9 mouse cellular contexts compared by ENCODE assay signal in the genomic region with DNA sequence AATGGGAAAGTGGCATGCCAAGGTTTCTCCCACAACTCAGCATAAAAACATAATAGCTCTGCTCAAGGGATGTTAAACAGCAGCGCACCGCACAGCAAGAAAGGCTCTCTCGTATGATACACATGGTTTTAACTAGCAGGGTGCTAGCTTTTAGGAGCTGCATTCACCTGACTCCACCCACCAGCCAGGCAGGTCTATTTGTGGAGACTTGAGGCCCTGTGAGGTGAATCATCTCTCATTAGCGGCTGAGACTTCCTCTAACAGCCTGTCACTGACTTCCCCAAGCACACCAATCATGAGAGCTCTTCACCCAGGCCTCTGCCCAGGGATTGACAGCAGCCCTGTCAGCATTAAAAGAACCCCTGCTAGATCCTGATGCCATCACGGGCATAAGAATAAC.
DNase-seq lines count a peak whose midpoint lies in the region; ATAC-seq and TF ChIP-seq lines count a peak whose summit lies in the region.
"Had no signal": no experiment of that assay in that cellular context is flagged by ENCODE, and none has a peak within 500 bp of the region (broad histone marks: within the 10 kb centered on the region; RNA-seq: fewer than 3 reads in every experiment).

No protein-coding gene starts in this region.

- H3K36me3 ChIP-seq in neural tube, embryonic 15.5 days = no peaks in the 10 kb centered on the region
- H3K36me3 ChIP-seq in limb, embryonic 11.5 days (ENCODE audit: control insufficient read depth, insufficient read depth, low read length) = no peaks in the 10 kb centered on the region
- no peaks in the 10 kb centered on the region for H3K36me3 ChIP-seq in hindbrain, postnatal 0 days (ENCODE audit: insufficient read depth, low read length)
- H3K36me3 ChIP-seq: limb, embryonic 13.5 days had no signal

- no peaks in the 10 kb centered on the region for H3K9me3 ChIP-seq in neural tube, embryonic 15.5 days (replicated peaks)
- H3K9me3 ChIP-seq in limb, embryonic 11.5 days (ENCODE audit: control insufficient read depth, low read length) = no peaks in the 10 kb centered on the region
- H3K9me3 ChIP-seq in hindbrain, postnatal 0 days (ENCODE audit: low read length) = no peaks in the 10 kb centered on the region
- H3K9me3 ChIP-seq: limb, embryonic 13.5 days had no signal

- H3K4me2 ChIP-seq in neural tube, embryonic 15.5 days = no peak overlapping the region
- no peak overlapping the region for H3K4me2 ChIP-seq in limb, embryonic 11.5 days (ENCODE audit: low read depth, severe bottlenecking)
- H3K4me2 ChIP-seq in hindbrain, postnatal 0 days (ENCODE audit: low read depth, low read length) = no peak overlapping the region
- H3K4me2 ChIP-seq: limb, embryonic 13.5 days had no signal

- peak; percentile 28 to 47 for DNase-seq in adrenal gland, adult (ENCODE audit: inconsistent age in 2 of 2, low spot score in 1 of 2)
- no peak for DNase-seq in adrenal gland, postnatal 10 days
- DNase-seq in neural tube, embryonic 10.5 days (ENCODE audit: extremely low spot score, low spot score) = no peak
- DNase-seq in limb, embryonic 11.5 days (ENCODE audit: low spot score) = peak; percentile 20
- DNase-seq in spleen, postnatal 36 days (ENCODE audit: low spot score in 2 of 2) = peak; percentile 86 to 89
- no peak for DNase-seq in testis, postnatal 10 days (ENCODE audit: low spot score)
- no peak for DNase-seq in hindbrain, postnatal 0 days (ENCODE audit: low spot score)

- no peak for ATAC-seq in neural tube, embryonic 15.5 days (ENCODE audit: low FRiP score)
- no peak for ATAC-seq in limb, embryonic 11.5 days (ENCODE audit: insufficient number of reproducible peaks, low FRiP score, low TSS enrichment, low read depth)
- no peak for ATAC-seq in hindbrain, postnatal 0 days

- H3K27ac ChIP-seq in neural tube, embryonic 15.5 days (replicated peaks) = peak overlapping the region; percentile 51
- no peak overlapping the region for H3K27ac ChIP-seq in limb, embryonic 11.5 days (replicated peaks; ENCODE audit: low read depth, low read length)
- no peak overlapping the region; the same call in 1 of the 2 replicates for H3K27ac ChIP-seq in hindbrain, postnatal 0 days
- H3K27ac ChIP-seq: limb, embryonic 13.5 days had no signal

- WGBS in neural tube, embryonic 15.5 days = 39% methylated on average over 5 of the region's 5 CpGs
- WGBS in limb, embryonic 11.5 days = 30% methylated on average over 5 of the region's 5 CpGs
- WGBS in hindbrain, postnatal 0 days = 43% methylated on average over 5 of the region's 5 CpGs

- no peak for TF ChIP-seq CTCF in hindbrain, postnatal 0 days (IDR thresholded peaks at IDR 0.05; ENCODE audit: low read depth)

- H3K27me3 ChIP-seq in neural tube, embryonic 15.5 days (replicated peaks) = no peaks in the 10 kb centered on the region
- no peaks in the 10 kb centered on the region for H3K27me3 ChIP-seq in limb, embryonic 11.5 days (ENCODE audit: control insufficient read depth, insufficient read depth, low read length)
- H3K27me3 ChIP-seq in hindbrain, postnatal 0 days (ENCODE audit: insufficient read depth, low read length) = no peaks in the 10 kb centered on the region
- H3K27me3 ChIP-seq: limb, embryonic 13.5 days had no signal

- H3K4me1 ChIP-seq in neural tube, embryonic 15.5 days = peaks cover 17% of the 10 kb centered on the region
- H3K4me1 ChIP-seq in limb, embryonic 11.5 days (ENCODE audit: control insufficient read depth, insufficient read depth, low read length) = no peaks in the 10 kb centered on the region
- H3K4me1 ChIP-seq in hindbrain, postnatal 0 days (ENCODE audit: insufficient read depth, low read length) = no peaks in the 10 kb centered on the region

- H3K4me3 ChIP-seq in neural tube, embryonic 15.5 days (replicated peaks) = no peak overlapping the region
- no peak overlapping the region for H3K4me3 ChIP-seq in limb, embryonic 11.5 days (ENCODE audit: low read depth, low read length)
- no peak overlapping the region for H3K4me3 ChIP-seq in hindbrain, postnatal 0 days (ENCODE audit: low read length)
- H3K4me3 ChIP-seq: limb, embryonic 13.5 days had no signal

- H3K9ac ChIP-seq in neural tube, embryonic 15.5 days (replicated peaks) = no peak overlapping the region
- H3K9ac ChIP-seq in limb, embryonic 11.5 days (ENCODE audit: low read length) = no peak overlapping the region
- no peak overlapping the region for H3K9ac ChIP-seq in hindbrain, postnatal 0 days (replicated peaks; ENCODE audit: low read length)
- H3K9ac ChIP-seq: limb, embryonic 13.5 days had no signal

Comparison
In these comparisons a context has a peak if more than half of its experiments do, and no peak if none do; other contexts are left out.
1. DNase-seq: peak in adrenal gland, adult (2 of 2), limb, embryonic 11.5 days (single experiment) and spleen, postnatal 36 days (2 of 2); none in adrenal gland, postnatal 10 days (single experiment), neural tube, embryonic 10.5 days (single experiment), testis, postnatal 10 days (single experiment) and hindbrain, postnatal 0 days (single experiment).